Mouse (Mus musculus) C2C12 (cell line): Measurements from ENCODE around the gene Gm2244.
"Not testable (repeated sequence)": the region's sequence is repeated elsewhere in the genome, so short reads cannot be mapped to it uniquely, and the experiment has no call there.

Source experiments
- CTCF ChIP-seq: IDR thresholded peaks from one replicate; pipeline ENCODE4 v1.5.1; 2011; ENCODE audit not compliant: control insufficient read depth, insufficient read depth, insufficient read length
- FOSL1 ChIP-seq: IDR thresholded peaks from one replicate; pipeline ENCODE4 v1.8.0; 2011; ENCODE audit warnings: mild to moderate bottlenecking, low read length; ENCODE audit not compliant: poor library complexity, insufficient read depth, severe bottlenecking
- USF1 ChIP-seq: IDR thresholded peaks from one replicate; pipeline ENCODE4 v1.6.1; 2011; ENCODE audit warnings: low read depth, mild to moderate bottlenecking, control low read depth, moderate library complexity

GRCm38 (mm10) chr14:19549863-19550262 is at the start of gene Gm2244:
- TF ChIP-seq CTCF, FOSL1, USF1: not testable (repeated sequence)
